Mouse (Mus musculus): ENCODE measurements at regions not wholly inside any gene's neighbourhood (a gene's known extent, or its start where the extent isn't known, plus 50 kb on each side); places are given as distances from the start of the nearest gene placed in this dataset.

DNA sequence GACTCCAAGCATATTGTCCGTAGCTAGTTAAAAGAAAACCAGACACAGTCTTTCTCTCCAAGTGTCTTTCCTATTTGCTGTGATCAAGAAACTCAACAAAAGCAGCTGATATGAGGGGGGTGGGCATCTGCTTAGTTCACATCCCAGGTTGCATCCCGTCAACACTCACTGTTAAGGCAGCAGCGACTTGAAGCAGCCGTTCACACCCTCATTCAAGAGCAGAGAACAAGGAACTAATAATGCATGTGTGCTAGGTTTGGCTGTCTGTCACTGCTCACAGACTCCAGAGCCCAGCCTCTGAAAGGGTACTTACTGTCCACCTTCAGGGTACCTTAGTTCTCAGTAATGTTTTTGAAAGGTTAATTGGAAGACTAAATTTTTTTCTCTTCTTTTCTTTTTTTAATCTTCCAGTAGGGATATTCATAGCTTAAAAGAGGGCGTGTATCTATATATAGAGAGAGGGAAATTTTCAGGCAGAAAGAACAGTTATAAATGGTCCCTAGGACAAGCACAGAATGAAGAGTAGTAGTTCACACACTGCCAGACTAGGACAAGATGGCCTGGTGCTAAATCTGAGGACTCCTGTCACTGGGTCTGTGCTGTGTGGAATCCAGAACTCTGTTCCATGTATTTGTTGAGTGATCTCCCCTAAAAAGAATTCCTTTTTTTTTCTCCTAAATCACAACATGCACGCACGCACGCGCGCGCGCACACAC lies 199.1 kb upstream of the BB014433 start:
- TF ChIP-seq CTCF (IDR thresholded peaks at IDR 0.05) = no peak
- in situ Hi-C loops (cut with MboI; ENCODE audit: low pct_unique_long_range_greater_than_20kb) = no loop called here
- ATAC-seq (no peak), DNase-seq (ENCODE audit: low read depth, low spot score) (no peak)
- ChIA-PET CTCF (no interaction called here), POLR2A (no interaction called here)
- H3K27me3 ChIP-seq = no peaks in the 10 kb centered on the region

GRCm38 (mm10) chr8:15235410-15235809 lies 189.5 kb upstream of the BB014433 start:
- ATAC-seq (no peak), DNase-seq (ENCODE audit: low read depth, low spot score) (no peak)
- CTCF ChIA-PET = no interaction called here
- POLR2A ChIA-PET = no interaction called here
- TF ChIP-seq CTCF (IDR thresholded peaks at IDR 0.05) = no peak
- in situ Hi-C loops (cut with MboI; ENCODE audit: low pct_unique_long_range_greater_than_20kb) = no loop called here
- H3K27me3 ChIP-seq = no peaks in the 10 kb centered on the region

- H3K27me3 ChIP-seq = no peaks in the 10 kb centered on the region
- in situ Hi-C loops (cut with MboI; ENCODE audit: low pct_unique_long_range_greater_than_20kb) = no loop called here
- ATAC-seq (peak; percentile 95), DNase-seq (ENCODE audit: low read depth, low spot score) (peak; percentile 49)
- ChIA-PET POLR2A (no interaction called here), CTCF (interaction anchor here (1.4 kb wide), 1 partner anchor 12 kb away, joined by 3 read pairs; no protein-coding TSS in a partner anchor)
- TF ChIP-seq CTCF (IDR thresholded peaks at IDR 0.05) = no peak
Measured at GRCm38 (mm10) chr8:15233241-15233640, 187.4 kb upstream of the BB014433 start.

DNA sequence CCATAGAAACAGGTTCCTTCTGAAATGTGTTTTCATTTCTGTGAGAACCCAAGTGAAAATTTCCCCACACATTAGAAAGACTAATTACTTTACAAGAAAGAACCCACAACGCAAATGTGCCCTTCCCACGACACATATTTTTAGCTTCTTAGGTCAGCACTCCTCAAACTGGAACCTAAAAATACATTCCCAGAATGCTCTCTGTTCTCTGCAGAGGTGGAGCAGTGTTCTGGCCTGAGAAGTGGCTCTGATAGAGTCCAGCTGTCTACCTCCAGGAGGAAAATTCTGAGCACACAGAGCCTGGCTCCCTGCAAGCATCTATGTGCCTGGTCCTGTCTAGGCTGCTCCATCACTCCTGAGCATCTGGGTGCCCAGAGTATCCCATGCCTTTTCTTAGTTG lies 184.3 kb upstream of the BB014433 start:
- in situ Hi-C loops (cut with MboI; ENCODE audit: low pct_unique_long_range_greater_than_20kb) = no loop called here
- ATAC-seq = no peak
- TF ChIP-seq CTCF (IDR thresholded peaks at IDR 0.05) = no peak
- CTCF ChIA-PET = interaction anchor here (1.0 kb wide), 1 partner anchor 8 kb away, joined by 3 read pairs; no protein-coding TSS in a partner anchor
- H3K27me3 ChIP-seq = no peaks in the 10 kb centered on the region
- POLR2A ChIA-PET = no interaction called here
- DNase-seq (ENCODE audit: low read depth, low spot score) = no peak

DNA sequence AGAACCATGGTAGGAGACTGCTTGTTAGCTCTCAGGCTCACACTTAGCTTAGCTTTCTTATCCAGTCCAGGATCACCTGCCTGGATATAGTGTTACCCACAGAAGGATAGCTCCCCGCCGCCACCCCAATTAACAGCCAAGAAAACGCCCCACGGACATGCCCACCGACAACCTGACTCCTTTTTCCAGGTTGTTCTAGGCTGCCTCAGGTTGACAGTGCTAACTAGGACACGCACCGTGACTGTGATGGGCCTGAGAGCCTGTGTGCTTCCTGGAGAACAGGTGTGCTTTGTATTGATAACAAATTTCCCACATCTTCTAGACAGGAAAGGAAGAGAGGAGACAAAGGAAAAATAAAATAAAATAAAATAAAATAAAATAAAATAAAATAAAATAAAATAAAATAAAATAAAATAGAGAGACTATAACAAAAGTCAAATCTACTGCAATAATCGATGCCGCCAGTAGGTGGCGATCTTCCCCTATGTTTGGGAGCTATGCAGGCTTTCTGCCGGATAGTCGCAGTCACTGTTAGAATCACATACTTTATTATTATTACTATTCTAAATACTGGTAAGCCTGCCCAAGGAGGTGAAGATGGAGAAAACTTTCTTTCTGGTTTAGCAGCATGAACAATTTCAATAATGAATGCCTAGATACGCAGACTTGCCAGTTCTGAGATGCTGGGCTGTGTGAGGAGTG lies 175.5 kb upstream of the BB014433 start:
- ChIA-PET CTCF (interaction anchor here (1.3 to 1.4 kb wide), 2 partner anchors 9 to 11 kb away, joined by 3 read pairs; no protein-coding TSS in a partner anchor), POLR2A (no interaction called here)
- no peaks in the 10 kb centered on the region for H3K27me3 ChIP-seq
- DNase-seq (ENCODE audit: low read depth, low spot score) (no peak), ATAC-seq (no peak)
- in situ Hi-C loops (cut with MboI; ENCODE audit: low pct_unique_long_range_greater_than_20kb) = loop anchor here (10.0 kb wide), 1 partner anchor 503 kb away; no protein-coding TSS in a partner anchor
- peak; percentile 67 for TF ChIP-seq CTCF (IDR thresholded peaks at IDR 0.05)

GRCm38 (mm10) chr8:15209856-15210521 lies 164.1 kb upstream of the BB014433 start:
- in situ Hi-C loops (cut with MboI; ENCODE audit: low pct_unique_long_range_greater_than_20kb) = no loop called here
- CTCF ChIA-PET = no interaction called here
- DNase-seq (ENCODE audit: low read depth, low spot score) (no peak), ATAC-seq (no peak)
- POLR2A ChIA-PET = no interaction called here
- H3K27me3 ChIP-seq = no peaks in the 10 kb centered on the region
- TF ChIP-seq CTCF (IDR thresholded peaks at IDR 0.05) = no peak

DNA sequence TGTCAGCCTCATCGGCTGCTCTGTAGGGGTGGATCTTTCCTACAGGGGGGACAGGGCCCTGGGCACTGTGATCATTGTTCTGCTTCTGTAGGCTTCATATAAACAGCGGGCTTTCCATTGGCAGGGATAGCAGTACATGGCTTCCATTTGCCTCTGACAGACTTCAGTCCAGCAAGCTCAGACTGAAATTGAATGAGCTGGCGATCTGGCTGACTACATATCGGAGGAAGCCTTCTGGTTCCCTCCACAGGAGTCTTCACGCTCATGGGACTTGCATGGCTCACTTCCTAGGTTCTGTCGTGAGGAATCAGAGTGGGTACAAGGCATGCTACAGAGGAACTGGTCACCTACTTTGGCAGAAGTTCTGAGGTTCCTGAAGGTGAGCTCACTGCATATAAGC lies 155.7 kb upstream of the BB014433 start:
- TF ChIP-seq CTCF (IDR thresholded peaks at IDR 0.05) = no peak
- ChIA-PET POLR2A (no interaction called here), CTCF (no interaction called here)
- in situ Hi-C loops (cut with MboI; ENCODE audit: low pct_unique_long_range_greater_than_20kb) = no loop called here
- H3K27me3 ChIP-seq = peaks cover 9% of the 10 kb centered on the region
- no peak for ATAC-seq
- DNase-seq (ENCODE audit: low read depth, low spot score) = no peak

- no peak for ATAC-seq
- H3K27me3 ChIP-seq = peaks cover 8% of the 10 kb centered on the region
- in situ Hi-C loops (cut with MboI; ENCODE audit: low pct_unique_long_range_greater_than_20kb) = no loop called here
- POLR2A ChIA-PET = no interaction called here
- CTCF ChIA-PET = no interaction called here
- no peak for TF ChIP-seq CTCF (IDR thresholded peaks at IDR 0.05)
- no peak for DNase-seq (ENCODE audit: low read depth, low spot score)
Measured at GRCm38 (mm10) chr8:15190708-15191107, 144.8 kb upstream of the BB014433 start.

GRCm38 (mm10) chr8:15189079-15189612 lies 143.3 kb upstream of the BB014433 start:
- in situ Hi-C loops (cut with MboI; ENCODE audit: low pct_unique_long_range_greater_than_20kb) = no loop called here
- DNase-seq (ENCODE audit: low read depth, low spot score) (no peak), ATAC-seq (no peak)
- H3K27me3 ChIP-seq = peaks cover 8% of the 10 kb centered on the region
- POLR2A ChIA-PET = no interaction called here
- CTCF ChIA-PET = no interaction called here
- TF ChIP-seq CTCF (IDR thresholded peaks at IDR 0.05) = no peak

Data from Patski (cell line).